Mouse (Mus musculus): ENCODE data around the gene Mia2. TPM values are rescaled to one million over a fixed set of nuclear protein-coding genes. Genes with fewer than 3 reads are reported as not detected.

The Mia2 gene
- polyA plus RNA-seq, 1 experiment from 2014 or later: 28.5 TPM

DNA sequence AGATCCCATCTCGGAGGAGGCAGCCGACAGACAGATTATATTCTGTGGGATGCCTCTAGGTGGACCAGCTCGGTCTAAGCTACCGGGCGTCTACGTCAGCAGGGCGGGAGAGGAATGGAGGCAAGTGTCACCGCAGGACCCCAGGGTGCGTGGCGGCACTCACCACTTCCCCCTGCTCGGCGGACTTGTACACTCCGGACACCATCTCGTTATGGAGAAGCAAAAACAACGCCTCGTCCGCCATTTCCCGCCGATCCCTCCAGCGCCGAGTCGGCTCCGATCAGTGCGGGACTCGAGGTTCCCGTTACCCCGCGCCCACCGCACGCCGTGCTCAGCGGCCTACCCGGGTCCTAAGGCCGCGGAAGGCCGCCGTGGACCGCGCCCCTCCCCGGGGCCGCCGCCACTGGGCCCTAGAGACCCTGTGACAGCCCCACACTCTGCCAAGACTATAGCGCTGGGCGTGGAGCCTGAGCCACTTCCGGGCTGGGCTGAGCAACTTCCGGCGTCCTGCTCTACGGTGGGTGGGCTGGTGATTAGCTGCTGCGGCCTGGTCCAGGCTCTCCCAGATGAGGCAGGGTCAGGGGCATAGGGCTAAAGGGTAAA is 34.5 kb upstream of the Mia2 start, which contains the start of gene Trappc6b:
Trappc6b (minus strand) TSS at position 480 of the 603 bp plus-strand sequence.
- peak; percentile 98 for ATAC-seq
- H3K27me3 ChIP-seq (ENCODE audit: control insufficient read depth, insufficient read depth, low read depth, low read length): no peaks in the 10 kb centered on the region
- peaks cover 29% of the 10 kb centered on the region for H3K4me1 ChIP-seq (ENCODE audit: control insufficient read depth, insufficient read depth, low read length)
- H3K27ac ChIP-seq (ENCODE audit: low read length): peak within 1 kb of the TSS; percentile 97
- H3K4me3 ChIP-seq (ENCODE audit: low read depth, low read length): peak within 1 kb of the TSS; percentile 79
- peaks cover 2% of the 10 kb centered on the region; the same call in 1 of the 2 replicates for H3K36me3 ChIP-seq (ENCODE audit: control insufficient read depth, insufficient read depth, low read length)
- H3K9me3 ChIP-seq (replicated peaks; ENCODE audit: control insufficient read depth, low read length, poor library complexity, severe bottlenecking): no peaks in the 10 kb centered on the region
- peak within 1 kb of the TSS; percentile 96 for H3K9ac ChIP-seq (ENCODE audit: low read depth, low read length)
- under 1% methylated on average over 49 of the region's 49 CpGs for WGBS
- peak within 1 kb of the TSS; percentile 80 for H3K4me2 ChIP-seq (ENCODE audit: low read length)

DNA sequence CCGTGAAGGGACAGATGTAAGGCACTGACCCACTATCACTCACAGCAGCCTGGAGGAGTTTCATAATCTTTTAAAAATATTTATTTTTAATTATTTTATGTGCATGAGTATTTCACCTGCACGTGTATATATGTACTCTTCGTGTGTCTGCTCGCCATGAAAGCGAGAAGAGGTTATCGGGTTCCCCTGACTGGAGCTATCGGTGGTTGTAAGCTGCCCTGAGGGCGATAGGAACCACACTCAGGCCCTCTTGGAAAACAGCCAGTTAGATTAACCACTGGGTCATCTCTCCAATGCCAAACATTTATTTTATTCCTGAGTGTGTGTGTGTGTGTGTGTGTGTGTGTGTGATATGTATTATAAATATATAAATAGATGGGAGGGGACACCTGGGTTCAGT is 30.8 kb upstream of the Mia2 start:
- Histone ChIP-seq H3K9me3 (replicated peaks; ENCODE audit: control insufficient read depth, low read length, poor library complexity, severe bottlenecking) (no peaks in the 10 kb centered on the region), H3K27ac (ENCODE audit: low read length) (no peak overlapping the region), H3K4me2 (ENCODE audit: low read length) (no peak overlapping the region), H3K9ac (ENCODE audit: low read depth, low read length) (no peak overlapping the region), H3K4me3 (ENCODE audit: low read depth, low read length) (no peak overlapping the region), H3K36me3 (ENCODE audit: control insufficient read depth, insufficient read depth, low read length) (peaks cover 12% of the 10 kb centered on the region; the same call in 1 of the 2 replicates), H3K27me3 (ENCODE audit: control insufficient read depth, insufficient read depth, low read depth, low read length) (no peaks in the 10 kb centered on the region), H3K4me1 (ENCODE audit: control insufficient read depth, insufficient read depth, low read length) (peaks cover 17% of the 10 kb centered on the region)
- no peak for ATAC-seq
- 83% methylated on average over 8 of the region's 8 CpGs for WGBS

GRCm38 (mm10) chr12:59065776-59066175 is 29.8 kb upstream of the Mia2 start:
- Histone ChIP-seq H3K36me3 (ENCODE audit: control insufficient read depth, insufficient read depth, low read length) (peaks cover 14% of the 10 kb centered on the region), H3K4me1 (ENCODE audit: control insufficient read depth, insufficient read depth, low read length) (peaks cover 11% of the 10 kb centered on the region), H3K9me3 (replicated peaks; ENCODE audit: control insufficient read depth, low read length, poor library complexity, severe bottlenecking) (no peaks in the 10 kb centered on the region), H3K4me2 (ENCODE audit: low read length) (peak overlapping the region; percentile 78), H3K9ac (ENCODE audit: low read depth, low read length) (peak overlapping the region; percentile 75), H3K4me3 (ENCODE audit: low read depth, low read length) (peak overlapping the region; percentile 98), H3K27me3 (ENCODE audit: control insufficient read depth, insufficient read depth, low read depth, low read length) (no peaks in the 10 kb centered on the region), H3K27ac (ENCODE audit: low read length) (peak overlapping the region; percentile 96)
- ATAC-seq: no peak
- WGBS: 79% methylated on average over 3 of the region's 3 CpGs

DNA sequence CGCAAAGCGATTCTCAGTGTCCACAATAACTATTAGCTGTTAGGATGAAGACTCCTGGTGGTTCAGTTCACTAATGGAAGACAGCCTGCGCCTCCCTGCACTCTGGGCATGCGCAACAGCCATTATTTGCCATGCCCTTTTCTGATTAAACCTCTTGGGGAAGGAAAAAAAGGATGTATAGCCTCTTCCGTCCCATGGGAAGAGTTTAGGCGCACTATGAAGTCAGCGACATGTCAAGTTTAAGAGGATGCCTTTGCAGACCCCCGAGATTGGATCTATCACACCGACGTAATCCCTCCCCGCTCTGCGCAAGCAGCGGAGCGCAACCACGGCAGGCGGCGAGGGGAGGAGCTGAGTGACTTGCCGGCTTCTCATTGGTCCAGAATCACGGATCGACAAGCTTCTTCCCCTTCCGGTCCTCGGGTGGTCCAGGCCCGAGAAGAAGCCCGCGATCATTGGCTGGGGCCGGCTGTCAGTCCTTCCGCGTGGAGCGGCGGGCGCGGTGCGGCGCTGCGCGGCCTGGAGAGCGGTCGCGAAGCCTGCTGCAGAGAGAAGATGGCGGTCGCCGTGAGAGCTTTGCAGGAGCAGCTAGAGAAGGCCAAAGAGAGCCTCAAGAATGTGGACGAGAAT is 29.0 kb upstream of the Mia2 start, which contains the start of gene Pnn:
Pnn (plus strand) TSS at position 437 of the 630 bp plus-strand sequence.
- Histone ChIP-seq H3K9me3 (replicated peaks; ENCODE audit: control insufficient read depth, low read length, poor library complexity, severe bottlenecking) (no peaks in the 10 kb centered on the region), H3K4me1 (ENCODE audit: control insufficient read depth, insufficient read depth, low read length) (peaks cover 11% of the 10 kb centered on the region), H3K27ac (ENCODE audit: low read length) (peak within 1 kb of the TSS; percentile 96), H3K36me3 (ENCODE audit: control insufficient read depth, insufficient read depth, low read length) (peaks cover 21% of the 10 kb centered on the region), H3K9ac (ENCODE audit: low read depth, low read length) (peak within 1 kb of the TSS; percentile 100), H3K4me3 (ENCODE audit: low read depth, low read length) (peak within 1 kb of the TSS; percentile 98), H3K27me3 (ENCODE audit: control insufficient read depth, insufficient read depth, low read depth, low read length) (no peaks in the 10 kb centered on the region), H3K4me2 (ENCODE audit: low read length) (peak within 1 kb of the TSS; percentile 96)
- WGBS: under 1% methylated on average over 42 of the region's 43 CpGs
- ATAC-seq: peak; percentile 100

DNA sequence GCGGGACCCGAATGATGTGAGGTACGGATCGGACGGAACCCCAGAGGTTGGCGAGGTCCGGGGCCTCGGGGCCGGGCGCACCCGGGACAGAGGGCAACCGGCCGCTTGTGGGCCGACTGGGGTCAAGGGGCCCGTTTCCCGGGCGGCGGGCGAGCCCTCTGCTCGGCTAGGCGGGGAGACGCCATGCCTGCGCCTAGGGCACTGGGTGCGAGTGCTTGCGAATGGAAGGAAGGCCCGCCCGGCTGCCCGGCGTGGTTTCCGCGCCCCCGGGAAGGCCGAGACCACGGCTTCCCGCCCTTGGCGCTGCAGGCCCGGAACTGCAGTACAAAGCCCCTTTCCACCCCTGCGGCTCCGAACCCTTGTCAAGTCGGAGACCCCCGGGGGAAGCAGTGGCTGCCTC is 28.5 kb upstream of the Mia2 start:
- under 1% methylated on average over 35 of the region's 41 CpGs for WGBS

DNA sequence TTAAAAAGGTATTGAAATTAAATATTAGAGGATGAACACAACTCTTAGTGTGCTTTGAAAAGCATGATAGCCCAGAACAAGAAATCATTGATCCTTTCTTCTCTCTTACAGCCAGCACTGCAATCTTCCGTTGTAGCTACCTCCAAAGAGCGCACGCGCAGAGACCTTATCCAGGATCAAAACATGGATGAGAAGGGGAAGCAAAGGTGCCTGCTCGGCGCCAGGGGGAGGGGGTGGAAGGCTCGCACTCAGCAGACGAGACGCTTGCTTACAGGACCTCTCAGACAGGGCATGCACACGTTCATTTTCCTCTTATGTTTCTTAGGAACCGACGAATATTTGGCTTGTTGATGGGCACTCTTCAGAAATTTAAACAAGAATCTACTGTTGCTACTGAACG is 26.8 kb upstream of the Mia2 start:
- ATAC-seq: no peak
- no peaks in the 10 kb centered on the region for H3K27me3 ChIP-seq (ENCODE audit: control insufficient read depth, insufficient read depth, low read depth, low read length)
- 94% methylated on average over 13 of the region's 13 CpGs for WGBS

More for the DNA sequence above, 28.5 kb upstream of the Mia2 start:
- H3K27ac ChIP-seq (ENCODE audit: low read length): peak overlapping the region; percentile 96
- peak; percentile 67 for ATAC-seq
- peak overlapping the region; percentile 98 for H3K4me3 ChIP-seq (ENCODE audit: low read depth, low read length)
- H3K9me3 ChIP-seq (replicated peaks; ENCODE audit: control insufficient read depth, low read length, poor library complexity, severe bottlenecking): no peaks in the 10 kb centered on the region
- H3K4me1 ChIP-seq (ENCODE audit: control insufficient read depth, insufficient read depth, low read length): peaks cover 11% of the 10 kb centered on the region
- peak overlapping the region; percentile 96 for H3K4me2 ChIP-seq (ENCODE audit: low read length)
- peak overlapping the region; percentile 100 for H3K9ac ChIP-seq (ENCODE audit: low read depth, low read length)
- peaks cover 26% of the 10 kb centered on the region for H3K36me3 ChIP-seq (ENCODE audit: control insufficient read depth, insufficient read depth, low read length)
- no peaks in the 10 kb centered on the region for H3K27me3 ChIP-seq (ENCODE audit: control insufficient read depth, insufficient read depth, low read depth, low read length)

DNA sequence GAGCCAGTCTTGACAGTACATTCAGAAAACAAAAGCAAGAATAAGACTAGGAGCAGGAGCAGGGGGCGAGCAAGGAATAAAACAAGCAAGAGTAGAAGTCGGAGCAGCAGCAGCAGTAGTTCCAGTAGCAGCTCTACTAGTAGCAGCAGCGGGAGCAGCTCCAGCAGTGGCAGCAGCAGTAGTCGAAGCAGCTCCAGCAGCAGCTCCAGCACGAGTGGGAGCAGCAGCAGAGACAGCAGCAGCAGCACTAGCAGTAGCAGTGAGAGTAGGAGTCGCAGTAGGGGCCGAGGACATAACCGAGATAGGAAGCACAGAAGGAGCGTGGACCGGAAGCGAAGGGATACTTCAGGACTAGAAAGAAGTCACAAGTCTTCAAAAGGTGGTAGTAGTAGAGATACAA is 23.3 kb upstream of the Mia2 start:
- peaks cover 30% of the 10 kb centered on the region for H3K36me3 ChIP-seq (ENCODE audit: control insufficient read depth, insufficient read depth, low read length)
- no peak overlapping the region for H3K4me3 ChIP-seq (ENCODE audit: low read depth, low read length)
- no peak for ATAC-seq
- H3K9me3 ChIP-seq (replicated peaks; ENCODE audit: control insufficient read depth, low read length, poor library complexity, severe bottlenecking): no peaks in the 10 kb centered on the region
- no peak overlapping the region for H3K9ac ChIP-seq (ENCODE audit: low read depth, low read length)
- 86% methylated on average over 11 of the region's 11 CpGs for WGBS
- no peak overlapping the region for H3K27ac ChIP-seq (ENCODE audit: low read length)
- peaks cover 8% of the 10 kb centered on the region for H3K4me1 ChIP-seq (ENCODE audit: control insufficient read depth, insufficient read depth, low read length)
- H3K4me2 ChIP-seq (ENCODE audit: low read length): no peak overlapping the region
- no peaks in the 10 kb centered on the region for H3K27me3 ChIP-seq (ENCODE audit: control insufficient read depth, insufficient read depth, low read depth, low read length)

More for the DNA sequence above, 26.8 kb upstream of the Mia2 start:
- H3K4me1 ChIP-seq (ENCODE audit: control insufficient read depth, insufficient read depth, low read length): peaks cover 11% of the 10 kb centered on the region
- H3K4me3 ChIP-seq (ENCODE audit: low read depth, low read length): no peak overlapping the region
- H3K9me3 ChIP-seq (replicated peaks; ENCODE audit: control insufficient read depth, low read length, poor library complexity, severe bottlenecking): no peaks in the 10 kb centered on the region
- H3K36me3 ChIP-seq (ENCODE audit: control insufficient read depth, insufficient read depth, low read length): peaks cover 30% of the 10 kb centered on the region
- H3K27ac ChIP-seq (ENCODE audit: low read length): no peak overlapping the region
- no peak overlapping the region for H3K9ac ChIP-seq (ENCODE audit: low read depth, low read length)
- no peak overlapping the region for H3K4me2 ChIP-seq (ENCODE audit: low read length)

DNA sequence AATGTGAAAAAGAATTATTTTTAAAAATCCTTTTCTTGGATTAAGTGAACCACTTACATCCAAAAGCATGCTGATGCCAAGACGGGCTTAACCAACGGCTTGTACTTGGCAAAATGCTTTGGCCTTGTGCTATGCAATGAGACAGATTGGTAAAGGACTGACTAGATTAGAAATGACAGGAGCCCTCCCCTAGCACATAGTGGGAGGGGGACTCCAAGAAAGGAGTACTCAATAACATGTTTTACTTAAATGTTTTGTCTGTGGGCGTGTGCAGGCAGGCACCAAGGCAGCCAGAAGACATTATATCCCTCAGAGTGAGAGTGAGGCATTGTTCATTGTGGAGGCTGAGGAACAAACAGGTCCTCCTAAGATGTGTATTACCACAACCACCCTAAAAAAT is 21.5 kb upstream of the Mia2 start:
- 79% methylated on average over 3 of the region's 3 CpGs for WGBS
- H3K9me3 ChIP-seq (replicated peaks; ENCODE audit: control insufficient read depth, low read length, poor library complexity, severe bottlenecking): no peaks in the 10 kb centered on the region
- no peak overlapping the region for H3K27ac ChIP-seq (ENCODE audit: low read length)
- ATAC-seq: no peak
- peaks cover 23% of the 10 kb centered on the region for H3K36me3 ChIP-seq (ENCODE audit: control insufficient read depth, insufficient read depth, low read length)
- H3K27me3 ChIP-seq (ENCODE audit: control insufficient read depth, insufficient read depth, low read depth, low read length): no peaks in the 10 kb centered on the region
- no peak overlapping the region for H3K4me2 ChIP-seq (ENCODE audit: low read length)
- no peak overlapping the region for H3K9ac ChIP-seq (ENCODE audit: low read depth, low read length)
- H3K4me3 ChIP-seq (ENCODE audit: low read depth, low read length): no peak overlapping the region
- H3K4me1 ChIP-seq (ENCODE audit: control insufficient read depth, insufficient read depth, low read length): no peaks in the 10 kb centered on the region

- Histone ChIP-seq H3K4me2 (ENCODE audit: low read length) (no peak overlapping the region), H3K36me3 (ENCODE audit: control insufficient read depth, insufficient read depth, low read length) (peaks cover 4% of the 10 kb centered on the region; the same call in 1 of the 2 replicates), H3K9ac (ENCODE audit: low read depth, low read length) (no peak overlapping the region), H3K27me3 (ENCODE audit: control insufficient read depth, insufficient read depth, low read depth, low read length) (no peaks in the 10 kb centered on the region), H3K4me1 (ENCODE audit: control insufficient read depth, insufficient read depth, low read length) (no peaks in the 10 kb centered on the region), H3K27ac (ENCODE audit: low read length) (no peak overlapping the region), H3K9me3 (replicated peaks; ENCODE audit: control insufficient read depth, low read length, poor library complexity, severe bottlenecking) (no peaks in the 10 kb centered on the region), H3K4me3 (ENCODE audit: low read depth, low read length) (no peak overlapping the region)
- WGBS: 93% methylated on average over 3 of the region's 3 CpGs
- ATAC-seq: no peak
Observed at GRCm38 (mm10) chr12:59076996-59077395, 18.6 kb upstream of the Mia2 start.
